Mouse (Mus musculus) urinary bladder, adult 2 months (tissue): ENCODE data around the gene Hsd17b14. TPM values are rescaled to one million over a fixed set of nuclear protein-coding genes. Genes with fewer than 3 reads are reported as not detected.

Experiments used
- DNase-seq: peaks from one replicate; pipeline ENCODE4 v3.0.0; 2022; ENCODE audit warnings: low spot score
- polyA plus RNA-seq: library from polyadenylated mRNA; depleted of rRNA; stranded (reverse); fragments of >200 nt; gene quantifications from 2 replicates; pipeline ENCODE4 v1.2.3, GENCODE M21; 2012

The Hsd17b14 gene
- polyA plus RNA-seq, 1 experiment: 23.3 TPM

GRCm38 (mm10) chr7:45529461-45529860, 25.2 kb upstream of the Hsd17b14 start:
- DNase-seq: no peak

DNA sequence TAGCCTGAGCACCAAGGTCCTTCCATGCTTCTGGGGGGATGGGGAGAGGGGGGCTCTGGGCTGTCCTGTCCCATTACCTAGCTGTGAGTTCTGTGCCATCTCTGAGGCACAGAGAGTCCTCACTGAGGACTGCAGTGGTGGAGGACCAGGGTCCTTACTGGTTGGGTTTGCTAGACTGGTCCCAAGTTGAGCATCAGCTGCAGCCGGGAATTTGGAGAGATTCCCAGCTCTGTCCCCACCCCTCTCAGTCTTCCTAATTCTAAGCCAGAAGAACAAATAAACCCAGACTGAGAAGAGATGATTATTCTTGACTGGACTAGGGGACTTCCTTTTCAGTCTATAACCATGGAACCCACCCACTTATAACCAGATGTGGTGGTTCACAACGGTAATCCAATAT, 24.1 kb upstream of the Hsd17b14 start:
- no peak for DNase-seq

- DNase-seq: no peak
Measured at GRCm38 (mm10) chr7:45535676-45536075, 19.0 kb upstream of the Hsd17b14 start.

- no peak for DNase-seq
Measured at GRCm38 (mm10) chr7:45537602-45538001, 17.1 kb upstream of the Hsd17b14 start.

- no peak for DNase-seq
Measured at GRCm38 (mm10) chr7:45538163-45539041, 16.3 kb upstream of the Hsd17b14 start.

- no peak for DNase-seq
Measured at GRCm38 (mm10) chr7:45539095-45539494, 15.6 kb upstream of the Hsd17b14 start.

DNA sequence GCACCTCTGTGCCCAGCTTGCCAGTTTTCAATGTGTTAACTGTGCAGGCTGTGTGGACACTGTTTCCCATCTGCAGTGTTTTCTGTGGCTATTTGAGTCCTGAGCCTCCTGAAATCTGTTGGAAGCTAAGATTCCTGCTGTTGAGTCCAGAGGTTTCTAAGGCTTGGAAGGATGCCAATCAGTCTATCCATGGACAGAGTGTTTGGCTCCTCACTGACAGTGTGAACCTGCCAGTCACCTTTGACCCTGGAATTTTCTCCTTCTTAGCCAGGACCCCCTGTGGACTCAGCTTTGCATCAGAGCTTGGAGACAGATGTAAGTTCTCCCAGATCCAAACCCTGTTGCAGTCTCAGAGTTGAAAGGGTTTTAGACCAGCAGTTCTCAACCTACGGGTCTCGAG, 14.5 kb upstream of the Hsd17b14 start:
- DNase-seq: no peak

- no peak for DNase-seq
Measured at GRCm38 (mm10) chr7:45544525-45544924, 10.2 kb upstream of the Hsd17b14 start.

DNA sequence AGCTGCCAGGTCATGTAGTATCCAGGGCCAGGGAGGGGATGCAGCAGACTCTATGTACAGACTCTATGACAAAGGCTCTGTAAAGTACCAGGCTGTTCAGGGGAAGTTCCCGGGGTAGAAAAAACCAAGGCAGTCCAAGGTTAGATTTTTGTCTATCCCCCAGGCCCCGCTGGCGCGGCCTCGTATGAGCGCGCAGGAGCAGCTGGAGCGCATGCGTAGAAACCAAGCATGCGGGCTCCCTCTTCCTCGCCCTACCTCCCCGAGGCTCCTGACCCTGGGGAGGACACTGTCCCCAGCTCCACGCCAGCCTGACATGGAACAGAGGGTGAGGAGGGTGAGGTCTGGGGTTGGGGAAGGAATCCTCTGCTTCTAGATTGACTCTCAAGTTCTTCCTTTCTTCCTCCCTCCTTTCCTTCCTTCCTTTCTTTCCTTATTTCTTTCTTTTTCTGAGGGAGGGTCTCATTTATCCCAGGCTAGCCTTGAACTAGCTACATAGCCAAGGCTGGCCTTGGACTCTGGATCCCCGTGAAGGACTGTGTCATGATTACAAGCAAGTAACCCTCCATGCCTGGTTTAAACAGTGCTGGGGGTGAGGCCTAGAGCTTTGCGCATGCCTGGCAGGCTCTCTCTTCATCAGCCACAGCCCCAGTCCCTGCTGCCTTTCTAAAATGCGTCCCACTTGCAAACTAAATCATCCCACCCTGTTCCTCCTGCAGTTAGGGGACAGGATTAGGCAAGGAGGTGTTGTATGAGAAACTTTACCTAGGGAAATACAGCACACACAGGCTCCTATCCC, 4.9 kb upstream of the Hsd17b14 start:
- DNase-seq: no peak

DNA sequence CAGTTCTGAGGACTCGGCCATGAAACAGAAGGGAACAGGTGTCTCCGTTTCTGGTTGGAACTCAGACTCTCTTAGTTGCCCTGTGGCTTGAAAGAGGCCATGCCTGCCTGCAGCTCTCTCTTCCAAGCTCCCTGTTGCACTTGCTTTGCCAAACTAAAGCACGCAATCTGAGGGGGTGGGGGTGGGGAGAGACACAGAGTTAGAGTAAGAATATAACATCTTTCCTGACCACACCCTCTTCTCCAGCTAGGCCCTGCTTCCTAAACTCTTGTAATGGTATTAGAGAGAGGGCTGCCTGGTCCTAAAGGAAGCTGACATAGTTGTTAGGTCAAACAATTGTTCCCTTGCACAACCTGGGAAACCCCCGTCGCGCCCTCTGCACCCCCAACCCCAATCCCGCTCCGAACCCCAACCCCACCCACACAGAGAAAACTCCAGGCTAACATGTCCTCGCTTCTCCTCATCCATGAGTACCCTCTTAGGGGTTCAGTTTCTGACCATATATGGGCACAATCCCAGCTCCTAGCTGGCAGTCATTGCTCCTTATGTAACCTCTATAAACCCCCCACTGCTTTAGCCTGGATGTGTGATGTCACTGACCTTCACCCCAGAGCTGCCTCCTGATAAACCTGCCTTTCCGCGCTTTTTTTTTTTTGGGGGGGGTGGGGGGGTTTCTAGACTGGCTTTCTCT, 3.7 kb upstream of the Hsd17b14 start:
- DNase-seq: no peak

- no peak for DNase-seq
Measured at GRCm38 (mm10) chr7:45551512-45551883, 3.2 kb upstream of the Hsd17b14 start.

DNA sequence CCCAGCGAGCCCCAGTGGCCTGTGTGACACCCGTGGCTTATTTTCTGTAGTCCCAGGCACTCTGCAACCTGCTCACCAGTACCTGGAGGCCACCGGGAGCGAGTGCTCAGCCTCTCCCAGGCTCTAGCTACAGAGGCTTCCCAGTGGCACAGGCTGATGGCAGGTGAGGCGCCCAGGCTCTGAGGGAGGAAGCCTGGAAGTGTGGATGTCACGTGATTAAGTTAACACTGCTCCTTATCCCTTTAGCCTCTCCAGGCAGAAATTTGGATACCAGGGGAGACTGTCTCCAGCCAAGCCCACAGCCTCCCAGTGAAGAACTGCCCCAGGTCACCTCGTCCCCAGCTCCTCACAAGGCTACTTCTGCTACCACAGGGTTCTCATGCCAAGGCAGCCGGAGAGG, 1.2 kb upstream of the Hsd17b14 start:
- DNase-seq: no peak

DNA sequence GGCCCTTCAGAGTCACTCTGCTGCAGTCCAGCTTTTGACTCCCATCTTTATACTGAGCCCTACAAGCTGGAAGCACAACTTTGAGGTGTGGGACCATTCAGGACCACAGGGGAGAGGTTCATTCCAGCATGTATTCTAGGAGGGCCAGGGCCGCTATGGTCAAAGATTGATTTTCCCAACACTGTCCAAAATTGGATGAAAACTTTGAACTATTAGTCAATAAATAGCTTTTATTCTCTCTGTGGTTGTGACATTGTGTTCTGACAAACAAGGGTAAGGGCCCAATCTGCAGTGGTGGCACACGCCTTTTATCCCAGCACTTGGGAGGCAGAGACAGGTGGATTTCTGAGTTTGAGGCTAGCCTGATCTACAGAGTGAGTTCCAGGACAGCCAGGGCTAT, 703 bp upstream of the Hsd17b14 start:
- no peak for DNase-seq

GRCm38 (mm10) chr7:45555787-45556186, 1.1 kb downstream of the Hsd17b14 start:
- DNase-seq: no peak

DNA sequence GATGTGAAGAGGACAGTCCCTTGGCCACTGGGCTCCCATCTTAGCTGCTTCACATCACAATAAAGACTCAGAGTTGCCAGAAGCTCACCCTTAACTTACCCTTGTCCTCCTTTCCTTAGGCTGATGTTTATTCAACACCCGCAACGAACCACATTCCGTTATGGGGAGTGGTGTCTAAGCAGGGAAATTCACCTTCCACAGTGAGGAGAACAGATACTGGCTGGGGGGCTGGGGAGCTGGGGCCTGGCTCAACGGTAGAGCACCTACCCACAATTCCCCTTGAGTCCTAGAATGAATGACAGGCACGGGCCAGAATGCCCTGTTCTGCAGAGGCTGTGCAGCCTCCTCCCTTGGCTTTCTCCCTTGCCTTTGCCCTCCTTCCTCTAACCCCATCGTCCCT, 4.2 kb downstream of the Hsd17b14 start:
- no peak for DNase-seq

- DNase-seq: no peak
Measured at GRCm38 (mm10) chr7:45560241-45560640, 5.5 kb downstream of the Hsd17b14 start.

GRCm38 (mm10) chr7:45560843-45561623, 6.3 kb downstream of the Hsd17b14 start:
- no peak for DNase-seq

DNA sequence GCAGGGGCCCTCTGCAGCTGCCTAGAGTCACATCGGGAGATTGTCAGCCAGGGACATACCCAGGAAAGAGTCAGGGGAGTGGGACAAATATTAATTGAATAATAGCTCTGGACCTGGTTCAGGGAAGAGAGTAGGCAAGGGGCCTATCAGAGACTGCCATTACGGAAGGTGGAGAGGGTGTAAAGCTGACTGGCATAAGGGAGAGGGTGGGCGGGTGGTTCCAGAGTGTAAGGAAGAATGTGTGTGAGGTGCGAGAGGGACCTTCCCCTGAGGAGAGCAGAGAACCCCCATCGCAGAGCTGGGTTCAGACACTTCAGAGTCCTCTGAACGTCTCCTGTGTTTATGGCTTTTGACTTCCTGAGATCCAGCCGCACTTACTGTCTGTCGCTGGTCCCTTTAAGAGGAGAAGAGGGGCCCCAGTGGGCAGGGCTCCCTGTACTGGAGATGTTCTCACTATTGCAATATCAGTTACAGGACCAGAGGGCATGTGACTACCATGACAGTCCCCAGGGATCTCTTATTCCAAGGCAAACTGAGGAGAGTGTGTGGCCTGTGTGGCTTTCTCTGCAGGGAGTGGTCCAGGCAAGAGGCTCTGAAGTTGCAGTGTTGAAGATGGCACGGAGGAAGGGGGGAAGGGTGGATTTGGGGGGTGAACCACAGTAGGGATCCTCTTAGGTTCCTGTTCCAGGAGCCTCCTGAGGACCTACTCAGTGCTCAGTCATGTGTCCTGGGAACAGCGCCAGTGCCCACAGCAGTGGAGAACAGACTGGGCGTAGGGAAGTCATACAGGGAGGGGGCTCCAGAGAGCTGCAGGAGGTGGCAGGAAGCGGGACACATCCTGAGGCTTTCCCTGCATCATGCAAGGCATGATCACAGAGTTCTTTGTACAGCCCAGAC, 7.2 kb downstream of the Hsd17b14 start:
- DNase-seq: no peak

DNA sequence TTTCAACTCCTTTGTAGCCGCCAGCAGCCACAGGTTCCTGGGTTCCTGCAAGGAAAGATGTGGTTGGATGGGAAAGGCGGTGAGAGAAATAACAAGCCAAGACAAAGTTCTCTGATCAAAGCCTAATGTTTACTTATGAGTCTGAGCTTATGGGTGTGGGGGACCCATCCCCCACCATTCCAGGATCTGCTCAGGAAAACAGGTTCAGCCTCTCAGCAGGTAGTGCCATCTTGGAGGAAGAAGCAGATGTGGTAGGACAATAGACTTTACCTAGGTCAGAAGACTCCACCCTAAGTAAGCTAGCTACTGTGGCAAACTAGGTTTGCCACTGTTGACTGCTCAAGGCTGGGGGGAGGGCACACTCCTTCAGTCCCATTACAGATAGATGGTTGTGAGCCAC, 10.1 kb downstream of the Hsd17b14 start:
- no peak for DNase-seq

GRCm38 (mm10) chr7:45565446-45565845, 10.8 kb downstream of the Hsd17b14 start:
- no peak for DNase-seq
